Mouse (Mus musculus): ENCODE measurements around the gene B3gnt9. TPM values are rescaled to one million over a fixed set of nuclear protein-coding genes. Genes with fewer than 3 reads are reported as not detected.

Gene B3gnt9
- total and polyA plus RNA-seq, 2 experiments from 2014 or later = 6.0 to 7.3 TPM

- DNase-seq (ENCODE audit: low spot score) (no peak), ATAC-seq (ENCODE audit: insufficient read depth, low read depth) (no peak)
- no peaks in the 10 kb centered on the region; the same call in 1 of the 2 replicates for H3K4me1 ChIP-seq (ENCODE audit: control insufficient read depth, insufficient read depth)
- peaks cover 8% of the 10 kb centered on the region; the same call in 1 of the 2 replicates for H3K36me3 ChIP-seq (replicated peaks; ENCODE audit: control insufficient read depth, insufficient read depth, low read length)
- no peaks in the 10 kb centered on the region for H3K9me3 ChIP-seq (replicated peaks; ENCODE audit: control insufficient read depth, low read length)
- no peak overlapping the region for H3K9ac ChIP-seq (replicated peaks; ENCODE audit: low read depth, low read length)
- 90% methylated on average over 2 of the region's 2 CpGs for whole genome bisulfite sequencing
- H3K4me2 ChIP-seq (ENCODE audit: low read depth, low read length) = no peak overlapping the region
- no peak overlapping the region for H3K27ac ChIP-seq (ENCODE audit: low read depth)
- no peak overlapping the region for H3K4me3 ChIP-seq (ENCODE audit: low read depth, low read length)
- no peaks in the 10 kb centered on the region for H3K27me3 ChIP-seq (ENCODE audit: control insufficient read depth, insufficient read depth, low read length)
- TF ChIP-seq CTCF (IDR thresholded peaks at IDR 0.05; ENCODE audit: low read depth) (no peak), EP300 (IDR thresholded peaks at IDR 0.05; ENCODE audit: low read depth) (no peak)
These were observed 47.2 kb downstream of the B3gnt9 start for GRCm38 (mm10) chr8:105207675-105208273.

- Histone ChIP-seq H3K36me3 (replicated peaks; ENCODE audit: control insufficient read depth, insufficient read depth, low read length) (peaks cover 15% of the 10 kb centered on the region; the same call in 1 of the 2 replicates), H3K4me3 (ENCODE audit: low read depth, low read length) (no peak overlapping the region), H3K9me3 (replicated peaks; ENCODE audit: control insufficient read depth, low read length) (no peaks in the 10 kb centered on the region), H3K27me3 (ENCODE audit: control insufficient read depth, insufficient read depth, low read length) (no peaks in the 10 kb centered on the region), H3K4me2 (ENCODE audit: low read depth, low read length) (no peak overlapping the region), H3K4me1 (ENCODE audit: control insufficient read depth, insufficient read depth) (no peaks in the 10 kb centered on the region; the same call in 1 of the 2 replicates), H3K9ac (replicated peaks; ENCODE audit: low read depth, low read length) (no peak overlapping the region), H3K27ac (ENCODE audit: low read depth) (no peak overlapping the region)
- no peak for TF ChIP-seq EP300 (IDR thresholded peaks at IDR 0.05; ENCODE audit: low read depth)
- no peak for TF ChIP-seq CTCF (IDR thresholded peaks at IDR 0.05; ENCODE audit: low read depth)
- WGBS = 81% methylated on average over 7 of the region's 7 CpGs
- no peak for DNase-seq (ENCODE audit: low spot score)
- no peak for ATAC-seq (ENCODE audit: insufficient read depth, low read depth)
These were observed 48.1 kb downstream of the B3gnt9 start for GRCm38 (mm10) chr8:105206766-105207275.

DNA sequence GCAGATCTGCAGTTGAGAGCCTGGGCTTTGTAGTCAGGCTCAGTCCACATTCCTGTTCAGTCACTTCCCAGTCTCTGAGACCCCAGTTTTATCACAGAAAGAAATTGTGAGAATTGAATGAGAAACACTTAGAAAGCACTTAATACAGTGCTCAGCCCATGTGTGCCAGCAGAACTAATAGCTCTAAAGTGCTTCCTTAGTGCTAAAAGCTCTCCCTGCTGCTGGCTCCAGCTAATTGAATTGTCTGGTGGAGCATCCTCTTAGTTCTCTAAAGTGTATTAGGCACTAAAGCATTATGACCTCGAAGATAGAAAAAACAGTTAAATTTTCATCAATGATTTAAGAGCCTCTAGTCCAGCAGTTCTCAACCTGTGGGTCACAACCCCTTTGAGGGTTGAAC is 49.2 kb downstream of the B3gnt9 start:
- H3K9ac ChIP-seq (replicated peaks; ENCODE audit: low read depth, low read length) = no peak overlapping the region
- H3K27ac ChIP-seq (ENCODE audit: low read depth) = no peak overlapping the region
- 85% methylated on average over 1 of the region's 1 CpGs for WGBS
- peaks cover 25% of the 10 kb centered on the region for H3K36me3 ChIP-seq (replicated peaks; ENCODE audit: control insufficient read depth, insufficient read depth, low read length)
- DNase-seq (ENCODE audit: low spot score) (no peak), ATAC-seq (ENCODE audit: insufficient read depth, low read depth) (no peak)
- H3K4me1 ChIP-seq (ENCODE audit: control insufficient read depth, insufficient read depth) = no peaks in the 10 kb centered on the region; the same call in 1 of the 2 replicates
- H3K27me3 ChIP-seq (ENCODE audit: control insufficient read depth, insufficient read depth, low read length) = no peaks in the 10 kb centered on the region
- no peak overlapping the region for H3K4me2 ChIP-seq (ENCODE audit: low read depth, low read length)
- no peaks in the 10 kb centered on the region for H3K9me3 ChIP-seq (replicated peaks; ENCODE audit: control insufficient read depth, low read length)
- H3K4me3 ChIP-seq (ENCODE audit: low read depth, low read length) = no peak overlapping the region
- TF ChIP-seq EP300 (IDR thresholded peaks at IDR 0.05; ENCODE audit: low read depth) = no peak
- no peak for TF ChIP-seq CTCF (IDR thresholded peaks at IDR 0.05; ENCODE audit: low read depth)

Other genes with a start within 250 kb of the B3gnt9 start
- gene Ces3a, start 206.6 kb downstream of the B3gnt9 start, total RNA-seq (2014; rRNA removed; ENCODE audit: low replicate concordance) = not detected in 2 replicates
- not detected in 2 replicates for gene Ces3a, start 206.6 kb downstream of the B3gnt9 start, polyA plus RNA-seq (2015; fragmentation: Nextera tagmentation; extraction: Ambion mirVana)
- 0.50 and 1.7 TPM in 2 replicates for gene Ces3b, start 171.4 kb downstream of the B3gnt9 start, total RNA-seq (2014; rRNA removed; ENCODE audit: low replicate concordance)
- gene Ces3b, start 171.4 kb downstream of the B3gnt9 start, polyA plus RNA-seq (2015; fragmentation: Nextera tagmentation; extraction: Ambion mirVana) = 0.16 and 0.34 TPM in 2 replicates
- gene Ces4a, start 123.4 kb downstream of the B3gnt9 start, total RNA-seq (2014; rRNA removed; ENCODE audit: low replicate concordance) = not detected in 2 replicates
- not detected in 2 replicates for gene Ces4a, start 123.4 kb downstream of the B3gnt9 start, polyA plus RNA-seq (2015; fragmentation: Nextera tagmentation; extraction: Ambion mirVana)
- 50.0 and 70.0 TPM in 2 replicates for gene Cbfb, start 84.5 kb downstream of the B3gnt9 start, total RNA-seq (2014; rRNA removed; ENCODE audit: low replicate concordance)
- gene Cbfb, start 84.5 kb downstream of the B3gnt9 start, polyA plus RNA-seq (2015; fragmentation: Nextera tagmentation; extraction: Ambion mirVana) = 26.8 and 27.0 TPM in 2 replicates
- 27.1 and 30.4 TPM in 2 replicates for gene D230025D16Rik, start 30.0 kb downstream of the B3gnt9 start, total RNA-seq (2014; rRNA removed; ENCODE audit: low replicate concordance)
- gene D230025D16Rik, start 30.0 kb downstream of the B3gnt9 start, polyA plus RNA-seq (2015; fragmentation: Nextera tagmentation; extraction: Ambion mirVana) = 14.3 and 15.2 TPM in 2 replicates
- gene Tradd, start 9.5 kb upstream of the B3gnt9 start, total RNA-seq (2014; rRNA removed; ENCODE audit: low replicate concordance) = 9.0 and 10.4 TPM in 2 replicates
- 16.7 and 17.6 TPM in 2 replicates for gene Tradd, start 9.5 kb upstream of the B3gnt9 start, polyA plus RNA-seq (2015; fragmentation: Nextera tagmentation; extraction: Ambion mirVana)
- 1.5 and 6.4 TPM in 2 replicates for gene Fbxl8, start 9.5 kb upstream of the B3gnt9 start, total RNA-seq (2014; rRNA removed; ENCODE audit: low replicate concordance)
- 3.6 and 4.3 TPM in 2 replicates for gene Fbxl8, start 9.5 kb upstream of the B3gnt9 start, polyA plus RNA-seq (2015; fragmentation: Nextera tagmentation; extraction: Ambion mirVana)
- 2.1 TPM in 1 of 2 replicates, not detected in the other for gene Hsf4, start 14.6 kb upstream of the B3gnt9 start, total RNA-seq (2014; rRNA removed; ENCODE audit: low replicate concordance)
- gene Hsf4, start 14.6 kb upstream of the B3gnt9 start, polyA plus RNA-seq (2015; fragmentation: Nextera tagmentation; extraction: Ambion mirVana) = 0.34 and 0.43 TPM in 2 replicates
- 6.8 and 13.2 TPM in 2 replicates for gene Nol3, start 21.0 kb upstream of the B3gnt9 start, total RNA-seq (2014; rRNA removed; ENCODE audit: low replicate concordance)
- gene Nol3, start 21.0 kb upstream of the B3gnt9 start, polyA plus RNA-seq (2015; fragmentation: Nextera tagmentation; extraction: Ambion mirVana) = 9.8 and 10.0 TPM in 2 replicates
- 0.43 and 3.5 TPM in 2 replicates for gene 4931428F04Rik, start 34.7 kb upstream of the B3gnt9 start, total RNA-seq (2014; rRNA removed; ENCODE audit: low replicate concordance)
- gene 4931428F04Rik, start 34.7 kb upstream of the B3gnt9 start, polyA plus RNA-seq (2015; fragmentation: Nextera tagmentation; extraction: Ambion mirVana) = 3.3 and 3.5 TPM in 2 replicates
- 6.1 and 10.6 TPM in 2 replicates for gene Exoc3l, start 40.9 kb upstream of the B3gnt9 start, total RNA-seq (2014; rRNA removed; ENCODE audit: low replicate concordance)
- gene Exoc3l, start 40.9 kb upstream of the B3gnt9 start, polyA plus RNA-seq (2015; fragmentation: Nextera tagmentation; extraction: Ambion mirVana) = 9.5 and 9.9 TPM in 2 replicates
- 19.2 and 27.9 TPM in 2 replicates for gene E2f4, start 42.5 kb upstream of the B3gnt9 start, total RNA-seq (2014; rRNA removed; ENCODE audit: low replicate concordance)
- 21.8 and 22.6 TPM in 2 replicates for gene E2f4, start 42.5 kb upstream of the B3gnt9 start, polyA plus RNA-seq (2015; fragmentation: Nextera tagmentation; extraction: Ambion mirVana)
- gene Elmo3, start 50.4 kb upstream of the B3gnt9 start, total RNA-seq (2014; rRNA removed; ENCODE audit: low replicate concordance) = 1.4 and 2.2 TPM in 2 replicates
- gene Elmo3, start 50.4 kb upstream of the B3gnt9 start, polyA plus RNA-seq (2015; fragmentation: Nextera tagmentation; extraction: Ambion mirVana) = 1.6 and 1.9 TPM in 2 replicates
- gene Lrrc29, start 71.1 kb upstream of the B3gnt9 start, total RNA-seq (2014; rRNA removed; ENCODE audit: low replicate concordance) = 4.0 and 5.8 TPM in 2 replicates
- 1.1 and 1.5 TPM in 2 replicates for gene Lrrc29, start 71.1 kb upstream of the B3gnt9 start, polyA plus RNA-seq (2015; fragmentation: Nextera tagmentation; extraction: Ambion mirVana)
- gene Tmem208, start 71.2 kb upstream of the B3gnt9 start, total RNA-seq (2014; rRNA removed; ENCODE audit: low replicate concordance) = 69.3 and 81.0 TPM in 2 replicates
- 66.2 and 68.9 TPM in 2 replicates for gene Tmem208, start 71.2 kb upstream of the B3gnt9 start, polyA plus RNA-seq (2015; fragmentation: Nextera tagmentation; extraction: Ambion mirVana)
- 6.4 and 6.9 TPM in 2 replicates for gene Fhod1, start 92.8 kb upstream of the B3gnt9 start, total RNA-seq (2014; rRNA removed; ENCODE audit: low replicate concordance)
- 0.70 and 0.72 TPM in 2 replicates for gene Fhod1, start 92.8 kb upstream of the B3gnt9 start, polyA plus RNA-seq (2015; fragmentation: Nextera tagmentation; extraction: Ambion mirVana)
- 1.2 and 3.9 TPM in 2 replicates for gene Slc9a5, start 93.7 kb upstream of the B3gnt9 start, total RNA-seq (2014; rRNA removed; ENCODE audit: low replicate concordance)
- gene Slc9a5, start 93.7 kb upstream of the B3gnt9 start, polyA plus RNA-seq (2015; fragmentation: Nextera tagmentation; extraction: Ambion mirVana) = 0.27 and 0.41 TPM in 2 replicates
- not detected in 2 replicates for gene Plekhg4, start 118.1 kb upstream of the B3gnt9 start, total RNA-seq (2014; rRNA removed; ENCODE audit: low replicate concordance)
- 0.03 and 0.08 TPM in 2 replicates for gene Plekhg4, start 118.1 kb upstream of the B3gnt9 start, polyA plus RNA-seq (2015; fragmentation: Nextera tagmentation; extraction: Ambion mirVana)
- gene Kctd19, start 158.3 kb upstream of the B3gnt9 start, total RNA-seq (2014; rRNA removed; ENCODE audit: low replicate concordance) = not detected in 2 replicates
- not detected in 2 replicates for gene Kctd19, start 158.3 kb upstream of the B3gnt9 start, polyA plus RNA-seq (2015; fragmentation: Nextera tagmentation; extraction: Ambion mirVana)
- gene Lrrc36, start 158.4 kb upstream of the B3gnt9 start, total RNA-seq (2014; rRNA removed; ENCODE audit: low replicate concordance) = 0.23 TPM in 1 of 2 replicates, not detected in the other
- 0.36 and 0.56 TPM in 2 replicates for gene Lrrc36, start 158.4 kb upstream of the B3gnt9 start, polyA plus RNA-seq (2015; fragmentation: Nextera tagmentation; extraction: Ambion mirVana)
- 12.9 and 19.8 TPM in 2 replicates for gene Tppp3, start 216.4 kb upstream of the B3gnt9 start, total RNA-seq (2014; rRNA removed; ENCODE audit: low replicate concordance)
- 37.8 and 42.3 TPM in 2 replicates for gene Tppp3, start 216.4 kb upstream of the B3gnt9 start, polyA plus RNA-seq (2015; fragmentation: Nextera tagmentation; extraction: Ambion mirVana)
- 37.8 and 56.2 TPM in 2 replicates for gene Zdhhc1, start 241.7 kb upstream of the B3gnt9 start, total RNA-seq (2014; rRNA removed; ENCODE audit: low replicate concordance)
- gene Zdhhc1, start 241.7 kb upstream of the B3gnt9 start, polyA plus RNA-seq (2015; fragmentation: Nextera tagmentation; extraction: Ambion mirVana) = 19.1 TPM in 2 replicates